Mouse (Mus musculus) heart, postnatal 25 days (tissue): Measurements from ENCODE around the gene Kat8. TPM values are rescaled to one million over a fixed set of nuclear protein-coding genes. Genes with fewer than 3 reads are reported as not detected.
A peak's percentile ranks its signal among the peaks of the same experiment; 100 is the strongest.
"Not testable (repeated sequence)": the region's sequence is repeated elsewhere in the genome, so short reads cannot be mapped to it uniquely, and the experiment has no call there.

Source experiments
- DNase-seq: peaks from one replicate; pipeline ENCODE4 v3.0.0; 2022; ENCODE audit warnings: low spot score
- intact Hi-C: fragments of 180-260 bp; cut with DNase I; formaldehyde crosslinking; loops from one replicate; pipeline ENCODE4 v1.15.1; 2025
- total RNA-seq, 2 experiments: library from RNA; stranded (reverse); gene quantifications; 2 replicates each; pipeline ENCODE4 v1.2.3; 2021

The Kat8 gene
- total RNA-seq, 2 experiments from 2014 or later = 12.3 to 13.5 TPM

DNA sequence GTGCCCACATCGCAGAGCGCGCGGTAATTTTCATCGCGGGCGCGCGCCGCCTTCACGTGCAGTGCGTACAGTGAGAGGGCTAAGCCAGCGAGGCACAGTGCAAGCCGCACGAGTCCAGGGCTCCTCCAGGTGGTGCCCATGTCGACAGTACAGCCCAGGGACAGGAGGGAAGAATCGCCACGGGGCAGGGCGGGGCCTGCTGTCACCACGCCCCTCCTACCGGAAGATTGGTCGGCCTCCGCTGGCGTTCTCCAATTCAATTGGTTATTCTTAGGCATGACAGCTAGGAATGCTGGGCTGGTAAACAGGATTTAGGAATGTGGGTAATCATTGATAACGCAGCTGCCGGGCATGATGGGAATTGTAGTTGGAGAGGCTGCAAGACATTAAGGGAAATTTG is 16.9 kb upstream of the Kat8 start, which contains the start of the genes Gm21974 and Vkorc1:
Gene Gm21974, minus strand, starts transcription at position 13 of the 400 bp plus-strand sequence.
Gene Vkorc1, minus strand, starts transcription at position 176 of the 400 bp plus-strand sequence.
- DNase-seq = peak; percentile 94
- intact Hi-C loops = no loop called here

DNA sequence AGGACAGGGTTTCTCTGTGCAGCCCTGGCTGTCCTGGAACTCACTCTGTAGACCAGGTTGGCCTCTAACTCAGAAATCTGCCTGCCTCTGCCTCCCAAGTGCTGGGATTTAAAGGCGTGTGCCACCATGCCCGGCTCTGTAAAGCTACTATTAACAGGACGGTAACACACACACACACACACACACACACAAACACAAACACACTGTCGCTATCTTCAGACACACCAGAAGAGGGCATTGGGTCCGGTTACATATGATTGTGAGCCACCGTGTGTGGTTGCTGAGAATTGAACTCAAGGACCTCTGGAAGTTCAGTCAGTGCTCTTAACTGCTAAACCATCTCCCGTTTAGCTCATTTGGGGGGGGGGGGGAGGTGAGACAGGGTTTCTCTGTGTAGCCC is 16.4 kb upstream of the Kat8 start:
- DNase-seq, intact Hi-C loops: not testable (repeated sequence)

DNA sequence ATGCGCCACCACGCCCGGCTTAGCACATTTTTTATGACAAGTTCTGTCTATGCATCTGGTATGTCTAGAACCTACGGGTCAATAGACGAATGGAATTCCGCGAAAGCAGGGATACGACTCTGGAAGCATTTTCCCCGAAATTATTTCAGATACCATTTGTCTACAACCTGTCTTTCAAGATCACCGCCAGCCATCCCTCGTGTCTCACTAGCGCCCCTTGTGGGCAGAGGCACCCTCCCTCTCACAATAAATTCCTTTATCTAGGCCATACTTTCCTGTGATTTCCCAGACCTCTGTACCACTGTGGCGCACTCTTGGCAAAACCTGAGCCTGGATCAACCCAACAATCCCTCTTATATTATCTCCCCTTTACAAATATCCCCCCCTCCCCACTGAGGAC is 15.9 kb upstream of the Kat8 start:
- DNase-seq = no peak
- intact Hi-C loops = no loop called here

DNA sequence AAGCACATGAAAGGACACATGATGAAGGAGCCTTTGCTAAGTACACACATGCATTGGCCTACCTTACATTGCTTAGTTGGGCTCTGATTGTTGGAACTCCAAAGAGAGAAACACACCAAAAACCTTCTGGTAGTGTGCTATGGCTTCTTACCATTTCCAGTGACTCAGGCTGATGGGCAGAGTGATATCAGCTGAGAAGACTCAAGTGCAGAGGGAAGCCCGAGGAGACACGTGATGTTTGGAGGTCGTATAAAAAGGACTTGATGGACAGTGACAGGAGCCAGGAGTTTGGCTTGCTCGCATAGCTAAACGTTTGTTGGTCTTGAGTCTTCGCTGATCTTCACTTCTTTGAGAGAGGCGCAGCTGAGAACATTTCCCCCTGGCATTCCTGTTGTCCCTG is 14.8 kb upstream of the Kat8 start:
- intact Hi-C loops = no loop called here
- DNase-seq = no peak

DNA sequence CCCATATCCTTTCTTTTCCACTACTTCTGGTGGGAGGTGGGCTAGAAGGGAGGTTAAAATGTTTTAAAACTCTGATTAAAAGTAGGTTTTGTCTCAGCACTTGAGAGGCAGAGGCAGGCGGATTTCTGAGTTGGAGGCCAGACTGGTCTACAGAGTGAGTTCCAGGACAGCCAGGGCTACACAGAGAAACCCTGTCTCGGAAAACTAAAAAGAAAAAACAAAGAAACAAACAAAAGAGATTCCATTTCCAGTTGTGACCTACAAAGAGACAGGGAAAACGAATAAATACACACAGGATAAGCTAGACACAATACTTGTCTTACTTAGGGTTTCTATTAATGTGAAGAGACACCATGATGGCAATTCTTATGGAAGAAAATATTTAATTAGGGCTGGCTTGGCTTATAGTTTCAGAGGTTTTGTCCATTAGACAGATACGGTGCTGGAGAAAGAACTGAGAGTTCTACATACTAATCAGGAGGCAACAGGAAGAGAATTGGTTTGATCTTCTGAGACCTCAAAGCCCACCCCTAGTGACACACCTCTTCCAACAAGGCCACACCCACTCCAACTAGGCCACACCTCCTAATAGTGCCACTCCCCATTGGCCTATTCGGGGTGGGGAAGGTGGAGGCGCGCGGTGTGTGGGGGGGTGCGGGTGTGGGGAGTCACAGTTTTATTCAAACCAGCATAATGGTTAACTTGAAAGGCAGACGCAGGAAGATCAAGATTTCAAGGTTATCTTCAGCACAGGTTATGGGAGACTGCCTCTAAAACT is 13.9 kb upstream of the Kat8 start:
- no peak for DNase-seq
- intact Hi-C loops = no loop called here

DNA sequence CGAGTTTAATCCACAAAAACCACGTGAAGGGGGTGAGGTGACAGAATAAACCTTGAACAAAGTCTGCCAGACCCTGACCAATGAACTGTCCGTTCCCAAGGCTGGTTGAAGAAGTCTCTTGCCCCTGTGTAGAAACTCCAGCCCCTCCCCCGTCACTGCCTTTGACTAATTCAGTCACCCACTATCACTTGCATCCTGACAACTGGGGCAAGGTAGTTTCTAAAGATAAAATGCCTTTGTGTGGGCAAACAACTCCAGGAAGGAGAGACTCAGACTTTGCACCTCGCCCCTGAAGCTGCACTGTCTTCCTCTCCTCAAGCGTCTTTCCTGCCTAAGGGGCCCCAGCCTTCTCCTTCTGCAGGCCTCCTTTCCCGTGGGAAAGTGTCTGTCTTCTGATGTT is 12.3 kb upstream of the Kat8 start:
- DNase-seq = no peak
- intact Hi-C loops = no loop called here

DNA sequence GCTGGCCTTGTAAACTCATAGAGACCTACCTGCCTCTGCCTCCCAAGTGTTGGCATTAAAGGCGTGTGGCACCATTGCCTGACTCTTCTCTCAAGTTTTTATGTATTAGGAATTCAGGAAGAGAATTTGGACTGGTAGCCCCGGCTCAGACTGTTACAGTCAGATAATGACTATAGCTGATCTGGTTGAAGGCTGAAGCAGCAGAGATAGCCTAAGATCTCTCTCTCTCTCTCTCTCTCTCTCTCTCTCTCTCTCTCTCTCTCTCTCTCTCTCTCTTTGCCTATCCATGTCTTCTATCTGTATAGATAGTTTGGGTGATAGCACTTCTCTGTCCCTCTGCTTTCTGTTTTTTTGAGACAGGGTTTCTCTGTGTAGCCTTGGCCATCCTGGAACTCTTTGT is 10.5 kb upstream of the Kat8 start:
- intact Hi-C loops = no loop called here

DNA sequence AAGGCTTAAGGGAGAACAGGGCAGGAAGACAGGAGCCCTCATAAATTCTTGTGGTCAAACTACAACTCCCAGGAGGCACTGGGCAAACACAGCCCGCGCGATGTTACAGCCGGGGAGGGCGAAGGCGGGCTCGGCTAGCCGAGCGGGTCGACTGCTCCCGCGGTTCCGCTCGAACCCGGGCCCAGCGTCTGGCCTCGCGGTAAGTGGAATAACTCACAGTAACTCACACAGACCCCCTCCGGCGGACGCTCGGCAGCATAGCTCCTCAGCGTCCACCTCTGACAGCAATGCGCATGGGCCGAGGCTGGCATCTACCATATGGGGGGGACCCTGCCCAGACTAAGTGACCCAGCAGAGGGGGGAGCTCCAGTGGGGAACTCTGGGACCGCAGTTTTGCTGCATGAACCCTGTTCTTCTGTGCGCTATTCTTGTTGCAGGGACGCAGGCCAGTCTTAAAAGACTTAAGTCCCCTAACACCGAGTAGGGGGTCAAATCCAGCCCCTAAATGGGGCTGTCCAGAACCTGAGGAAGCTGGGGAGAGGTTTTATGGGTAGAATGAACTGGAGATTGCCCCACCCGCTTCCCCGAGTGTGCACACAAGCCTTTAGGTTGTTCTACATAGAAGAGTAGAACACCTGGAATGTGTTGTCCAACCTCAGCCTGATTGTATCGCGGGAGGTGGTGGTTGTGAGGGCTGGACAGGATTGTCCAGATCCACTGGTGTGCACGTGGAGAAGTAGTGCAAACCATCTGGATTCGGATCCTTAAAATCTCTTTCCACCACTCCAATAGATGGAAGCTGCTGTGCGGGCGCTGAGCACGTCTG is 8.1 kb upstream of the Kat8 start, which contains the start of gene Bckdk:
Gene Bckdk, plus strand, starts transcription at position 112 of the 826 bp plus-strand sequence.
- peak; percentile 62 for DNase-seq
- intact Hi-C loops = no loop called here

More for the DNA sequence above, 10.5 kb upstream of the Kat8 start:
- no peak for DNase-seq

DNA sequence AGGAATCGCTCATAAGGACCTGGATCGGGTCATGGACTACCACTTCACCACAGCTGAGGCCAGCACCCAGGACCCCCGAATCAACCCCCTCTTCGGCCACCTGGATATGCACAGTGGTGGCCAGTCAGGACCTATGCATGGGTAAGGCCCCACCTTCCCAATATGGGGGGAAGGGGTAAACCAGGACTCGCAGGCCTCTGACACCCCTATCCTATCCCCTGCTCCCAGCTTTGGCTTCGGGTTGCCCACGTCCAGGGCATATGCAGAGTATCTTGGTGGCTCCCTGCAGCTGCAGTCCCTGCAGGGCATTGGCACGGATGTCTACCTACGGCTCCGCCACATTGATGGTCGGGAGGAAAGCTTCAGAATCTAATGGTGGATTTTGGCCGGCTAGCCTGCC is 4.4 kb upstream of the Kat8 start:
- intact Hi-C loops = no loop called here
- no peak for DNase-seq

DNA sequence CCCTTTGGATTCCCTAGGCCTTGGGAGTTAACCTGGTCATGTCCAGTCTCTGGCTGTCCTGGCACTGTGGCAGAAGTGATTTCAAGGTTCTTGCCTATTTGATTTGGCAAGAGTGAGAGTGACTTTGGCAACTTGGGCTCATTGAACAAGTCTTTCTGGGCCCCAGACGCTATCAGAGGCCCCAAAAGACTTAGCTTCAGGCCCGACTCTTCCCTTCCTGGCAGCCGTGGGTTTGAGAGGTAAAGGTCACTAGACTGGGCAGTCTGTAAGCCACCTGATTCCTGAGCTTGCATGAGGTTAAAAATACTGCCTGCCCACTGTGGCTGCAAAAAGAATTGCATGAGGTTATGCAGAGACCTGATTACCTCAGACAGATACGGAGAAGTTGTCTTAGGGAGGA is 3.7 kb upstream of the Kat8 start:
- DNase-seq = no peak
- intact Hi-C loops = no loop called here

DNA sequence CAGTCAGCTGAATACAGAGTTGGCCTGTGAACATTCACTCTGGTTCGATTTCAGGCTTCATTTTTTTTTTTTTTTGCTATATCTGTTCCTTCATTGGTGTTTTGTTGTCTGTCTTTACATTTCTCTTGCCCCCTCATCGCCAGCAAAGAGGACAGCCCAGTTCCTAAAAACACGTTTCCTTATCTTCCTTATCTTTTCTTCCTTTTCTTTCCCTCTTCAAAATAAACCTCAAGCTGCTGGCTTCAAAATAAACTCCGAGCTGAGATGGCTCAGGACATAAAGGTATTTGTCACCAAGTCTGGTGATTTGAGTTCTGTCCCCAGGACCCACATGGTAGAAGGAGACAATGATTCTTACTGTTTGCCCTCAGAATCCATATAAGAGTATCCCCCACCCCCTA is 622 bp downstream of the Kat8 start:
- no peak for DNase-seq
- intact Hi-C loops = no loop called here

DNA sequence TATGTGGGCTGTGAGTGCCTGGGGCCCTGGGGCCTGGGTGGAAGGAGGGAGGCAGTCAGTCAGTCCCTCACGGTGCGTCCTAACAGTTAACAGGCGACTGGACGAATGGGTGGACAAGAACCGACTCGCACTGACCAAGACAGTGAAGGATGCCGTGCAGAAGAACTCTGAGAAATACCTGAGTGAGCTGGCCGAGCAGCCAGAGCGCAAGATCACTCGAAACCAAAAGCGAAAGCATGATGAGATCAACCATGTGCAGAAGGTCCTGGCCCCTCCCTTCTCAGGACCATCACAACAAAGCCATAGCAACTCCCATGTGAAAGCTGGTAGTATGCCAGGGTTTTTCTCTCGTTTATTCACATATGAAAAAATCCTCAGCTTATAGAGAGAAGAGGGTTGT is 3.0 kb downstream of the Kat8 start:
- no peak for DNase-seq
- intact Hi-C loops = no loop called here

DNA sequence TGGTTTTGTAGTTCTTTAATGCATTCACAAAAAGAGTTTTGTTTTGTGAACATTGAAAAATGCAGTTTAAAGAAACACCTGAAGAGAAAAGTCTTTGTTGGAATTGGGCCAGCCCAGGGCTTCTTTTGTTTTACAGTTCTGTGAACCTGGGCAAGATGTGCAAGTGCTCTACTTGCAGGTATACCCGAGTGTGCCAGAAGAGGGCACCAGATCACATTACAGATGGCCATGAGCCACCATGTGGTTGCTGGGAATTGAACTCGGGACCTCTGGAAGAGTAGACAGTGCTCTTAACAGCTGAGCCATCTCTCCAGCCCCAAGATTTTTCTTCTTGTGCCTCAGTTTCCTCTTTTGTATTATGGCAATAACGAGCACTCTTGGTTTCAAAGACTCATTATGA is 5.9 kb downstream of the Kat8 start:
- intact Hi-C loops = no loop called here
- DNase-seq = no peak

DNA sequence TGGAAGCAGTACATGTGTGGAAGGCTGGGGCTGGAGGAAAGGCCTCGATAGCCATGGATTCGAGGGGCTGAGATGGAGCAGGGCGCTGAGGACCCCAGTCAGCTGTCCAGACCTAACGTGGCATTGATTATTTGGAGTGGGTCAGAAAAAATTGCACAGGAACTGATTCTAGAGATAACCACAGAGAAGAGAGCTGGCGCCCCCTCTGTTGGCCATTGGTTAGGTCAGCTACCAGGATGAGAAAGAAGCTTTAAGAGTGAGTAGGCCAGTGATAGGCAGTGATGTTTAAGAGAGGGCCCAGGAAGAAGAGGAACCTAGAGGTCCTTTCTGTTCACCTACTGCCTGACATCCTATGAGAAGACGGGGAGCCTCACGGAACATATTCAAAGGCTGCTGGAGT is 7.0 kb downstream of the Kat8 start:
- no peak for DNase-seq
- intact Hi-C loops = no loop called here

DNA sequence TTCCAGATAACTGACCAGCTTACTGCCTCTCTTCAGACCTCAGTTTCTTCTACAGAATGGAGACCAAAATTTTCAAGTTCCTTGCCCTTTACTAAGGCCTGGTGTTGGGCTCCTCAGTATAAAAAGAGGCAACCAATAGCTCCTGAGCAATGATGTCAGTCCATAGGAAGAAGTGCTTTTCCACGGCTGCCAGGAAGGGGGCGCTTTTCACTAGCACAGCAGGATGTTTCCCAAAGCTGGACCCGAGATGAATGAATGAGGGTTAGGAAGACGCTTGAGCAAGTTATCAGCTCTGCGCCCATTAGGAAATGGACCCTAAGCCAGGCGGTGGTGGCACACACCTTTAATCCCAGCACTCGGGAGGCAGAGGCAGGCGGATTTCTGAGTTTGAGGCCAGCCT is 9.2 kb downstream of the Kat8 start:
- DNase-seq = no peak
- intact Hi-C loops = no loop called here

DNA sequence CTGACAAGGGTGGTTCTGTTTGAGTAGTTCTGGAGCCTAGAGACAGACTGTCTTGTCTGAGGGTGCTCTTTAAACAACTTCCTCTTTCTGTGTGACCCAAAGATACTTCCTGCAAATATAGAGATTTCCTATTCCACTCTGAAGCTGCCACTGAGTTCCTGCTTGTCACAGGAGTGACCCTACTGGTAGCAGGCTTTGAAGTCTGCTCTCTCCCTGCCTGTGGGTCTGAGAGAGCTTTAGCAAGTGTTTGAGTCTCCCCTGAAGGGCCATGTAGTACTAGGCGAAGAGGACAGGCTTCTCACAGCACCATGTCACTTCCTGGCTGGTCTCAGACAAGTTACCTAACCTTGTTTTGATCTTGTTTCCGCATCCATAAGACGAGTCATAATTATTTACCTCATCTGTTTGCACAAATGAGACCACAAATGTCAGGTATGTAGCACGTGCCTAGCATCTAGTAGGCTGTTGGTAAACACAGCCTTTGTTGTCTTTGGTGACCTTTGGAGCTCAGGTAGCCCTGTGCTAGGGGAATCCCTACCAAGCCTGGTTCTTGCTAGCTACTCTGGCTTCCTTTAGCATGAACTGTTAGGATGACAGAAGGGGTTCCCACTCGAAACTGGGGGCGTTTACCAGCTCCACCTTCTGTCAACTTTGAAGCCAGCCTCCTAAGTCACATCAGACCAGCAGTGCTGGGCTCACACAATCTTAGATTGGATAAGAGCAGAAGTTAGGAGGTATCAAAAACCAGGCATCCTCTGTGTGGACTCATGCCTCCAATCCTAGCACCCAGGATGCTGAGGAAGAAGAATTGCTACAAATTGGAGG is 10.3 kb downstream of the Kat8 start:
- intact Hi-C loops = no loop called here

DNA sequence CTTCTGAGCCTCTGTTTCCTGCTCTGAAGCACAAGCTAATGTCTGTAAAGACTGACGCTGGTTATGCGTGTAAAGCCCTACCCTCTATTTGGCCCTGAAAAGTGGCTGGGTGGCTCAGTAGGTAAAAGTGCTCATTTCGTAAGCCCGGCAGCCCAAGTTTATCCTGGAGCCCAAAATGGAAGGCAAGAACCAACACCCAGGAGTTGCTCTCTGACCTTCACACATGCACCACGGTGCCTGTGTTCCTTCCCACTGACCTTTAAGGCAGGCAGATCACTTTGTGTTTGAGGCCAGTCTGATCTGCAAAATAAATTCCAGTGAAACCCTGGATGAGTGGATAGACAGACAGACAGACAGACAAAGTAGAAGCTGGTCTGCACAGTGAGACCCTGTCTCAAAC is 11.4 kb downstream of the Kat8 start:
- DNase-seq = no peak
- intact Hi-C loops = no loop called here

More for the DNA sequence above, 10.3 kb downstream of the Kat8 start:
- no peak for DNase-seq

DNA sequence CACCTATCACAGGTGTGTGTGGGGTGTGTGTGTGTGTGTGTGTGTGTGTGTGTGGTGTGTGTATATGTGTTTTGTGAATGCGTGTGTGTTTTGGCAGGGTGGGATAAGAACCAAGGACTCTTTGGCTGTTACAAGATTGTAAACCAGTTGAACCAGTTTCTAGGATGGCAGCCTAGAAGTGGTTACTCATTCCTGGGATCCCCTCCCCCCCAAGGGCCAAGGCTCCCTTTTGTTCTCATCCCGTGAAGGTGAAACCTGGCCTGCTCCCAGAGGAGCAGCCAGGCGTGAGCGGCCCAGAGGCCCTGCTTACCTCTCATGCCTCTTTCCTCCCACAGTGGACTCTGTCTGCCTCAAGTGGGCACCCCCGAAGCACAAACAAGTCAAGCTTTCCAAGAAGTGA is 12.9 kb downstream of the Kat8 start:
- intact Hi-C loops = no loop called here
- DNase-seq = no peak

DNA sequence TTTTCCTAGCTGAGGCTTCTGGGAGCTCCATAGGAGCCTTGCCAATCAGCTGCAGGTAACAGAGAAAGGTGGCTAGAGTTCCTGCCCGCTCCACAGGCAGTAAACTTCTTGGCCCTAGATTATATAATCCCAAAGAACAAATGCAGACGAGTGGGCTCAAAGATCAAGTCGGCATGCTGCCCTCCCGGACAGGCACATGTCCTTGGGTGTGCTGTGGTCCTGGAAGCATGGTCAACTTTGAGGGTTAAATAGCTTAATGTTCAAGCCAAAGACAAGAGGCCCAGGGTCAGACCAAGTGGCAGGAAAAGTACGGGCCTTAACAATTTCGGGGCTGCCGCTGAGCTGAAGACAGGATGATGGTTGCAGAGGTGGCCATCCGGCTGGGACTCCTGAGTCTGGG is 13.8 kb downstream of the Kat8 start:
- DNase-seq = no peak

DNA sequence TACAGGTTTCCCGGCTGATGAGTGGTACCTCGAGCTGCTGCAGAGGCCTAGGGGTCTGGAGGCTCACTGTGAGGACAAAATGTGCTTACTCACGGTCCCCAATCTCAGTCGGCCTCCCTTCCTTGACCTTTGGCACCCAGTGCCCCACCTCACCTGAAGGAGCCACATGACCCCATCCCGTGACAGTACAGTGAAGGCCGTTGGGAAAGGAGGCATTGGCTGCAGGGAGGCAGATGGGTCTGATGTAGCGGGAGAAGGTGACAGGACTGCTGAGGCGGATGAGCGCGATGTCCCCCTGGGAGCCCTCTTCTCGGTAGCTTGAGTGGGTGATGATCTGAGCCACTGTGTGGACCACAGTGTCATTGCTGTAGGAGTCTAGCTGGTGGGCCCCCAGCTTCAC is 14.5 kb downstream of the Kat8 start:
- no peak for DNase-seq
- intact Hi-C loops = no loop called here

More for the DNA sequence above, 13.8 kb downstream of the Kat8 start:
- intact Hi-C loops = no loop called here
